Mouse (Mus musculus): ENCODE results near the gene Sgcb. TPM values are rescaled to one million over a fixed set of nuclear protein-coding genes. Genes with fewer than 3 reads are reported as not detected.

The Sgcb gene
- polyA plus RNA-seq, 1 experiment = 9.3 TPM

DNA sequence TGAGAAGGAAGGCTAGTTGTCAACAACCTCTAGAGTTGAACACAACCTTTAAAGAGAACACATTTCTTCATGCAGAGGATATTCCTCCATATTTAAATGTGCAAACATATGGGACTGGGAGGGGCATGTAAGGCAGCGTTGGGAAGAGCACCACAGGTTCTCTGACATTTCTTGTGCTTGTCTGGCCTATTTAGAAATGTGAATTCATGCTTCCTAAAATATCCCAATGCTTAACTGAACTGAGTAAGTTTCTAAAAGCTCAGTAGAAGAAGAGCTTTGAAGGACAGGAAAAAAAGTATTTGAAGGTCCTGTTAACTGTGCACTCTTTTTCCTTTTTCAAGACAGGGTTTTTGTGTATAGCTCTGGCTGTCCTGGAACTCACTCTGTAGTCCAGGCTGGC, 28.6 kb downstream of the Sgcb start:
- Histone ChIP-seq H3K4me3 (ENCODE audit: insufficient read depth, poor library complexity, severe bottlenecking) (no peak overlapping the region), H3ac (ENCODE audit: control insufficient read depth, insufficient read length, low read depth) (no peak overlapping the region), H3K27me3 (ENCODE audit: control insufficient read depth, insufficient read depth, insufficient read length) (peaks cover 3% of the 10 kb centered on the region), H3K79me3 (ENCODE audit: low read depth) (no peaks in the 10 kb centered on the region), H3K79me2 (ENCODE audit: control insufficient read depth, insufficient read depth) (no peaks in the 10 kb centered on the region), H3K36me3 (ENCODE audit: control insufficient read depth, insufficient read depth) (no peaks in the 10 kb centered on the region)
- TF ChIP-seq MYOD1 (IDR thresholded peaks at IDR 0.05; ENCODE audit: control insufficient read depth, insufficient read length, low read depth) = no peak

GRCm38 (mm10) chr5:73615211-73615610, 32.4 kb downstream of the Sgcb start:
- no peaks in the 10 kb centered on the region for H3K36me3 ChIP-seq (ENCODE audit: control insufficient read depth, insufficient read depth)
- H3K4me3 ChIP-seq (ENCODE audit: insufficient read depth, poor library complexity, severe bottlenecking) = no peak overlapping the region
- TF ChIP-seq MYOD1 (IDR thresholded peaks at IDR 0.05; ENCODE audit: control insufficient read depth, insufficient read length, low read depth) (no peak), FOSL1 (IDR thresholded peaks at IDR 0.05; ENCODE audit: insufficient read depth, low read length, poor library complexity, severe bottlenecking) (no peak), CEBPB (IDR thresholded peaks at IDR 0.05; ENCODE audit: low read depth) (no peak), MYOG (IDR thresholded peaks at IDR 0.05; ENCODE audit: control insufficient read depth, extremely low read depth, insufficient read length) (no peak), USF1 (IDR thresholded peaks at IDR 0.05; ENCODE audit: low read depth) (no peak)
- H3K79me2 ChIP-seq (ENCODE audit: control insufficient read depth, insufficient read depth) = no peaks in the 10 kb centered on the region
- H3K79me3 ChIP-seq (ENCODE audit: low read depth) = no peaks in the 10 kb centered on the region
- no peak overlapping the region for H3ac ChIP-seq (ENCODE audit: control insufficient read depth, insufficient read length, low read depth)
- H3K27me3 ChIP-seq (ENCODE audit: control insufficient read depth, insufficient read depth, insufficient read length) = peaks cover 7% of the 10 kb centered on the region

- Histone ChIP-seq H3K27me3 (ENCODE audit: control insufficient read depth, insufficient read depth, insufficient read length) (peaks cover 7% of the 10 kb centered on the region), H3K4me3 (ENCODE audit: insufficient read depth, poor library complexity, severe bottlenecking) (no peak overlapping the region), H3K79me2 (ENCODE audit: control insufficient read depth, insufficient read depth) (no peaks in the 10 kb centered on the region), H3K79me3 (ENCODE audit: low read depth) (no peaks in the 10 kb centered on the region), H3ac (ENCODE audit: control insufficient read depth, insufficient read length, low read depth) (no peak overlapping the region), H3K36me3 (ENCODE audit: control insufficient read depth, insufficient read depth) (no peaks in the 10 kb centered on the region)
- TF ChIP-seq CEBPB (IDR thresholded peaks at IDR 0.05; ENCODE audit: low read depth) (no peak), MAX (IDR thresholded peaks at IDR 0.05) (no peak), CTCF (IDR thresholded peaks at IDR 0.05; ENCODE audit: control insufficient read depth, insufficient read depth, insufficient read length) (no peak), MYOG (IDR thresholded peaks at IDR 0.05; ENCODE audit: control insufficient read depth, extremely low read depth, insufficient read length) (no peak), USF1 (IDR thresholded peaks at IDR 0.05; ENCODE audit: low read depth) (no peak), FOSL1 (IDR thresholded peaks at IDR 0.05; ENCODE audit: insufficient read depth, low read length, poor library complexity, severe bottlenecking) (no peak), MYOD1 (IDR thresholded peaks at IDR 0.05; ENCODE audit: control insufficient read depth, insufficient read length, low read depth) (no peak)
Measured at GRCm38 (mm10) chr5:73613296-73613695, 34.3 kb downstream of the Sgcb start.

GRCm38 (mm10) chr5:73611071-73611470, 36.5 kb downstream of the Sgcb start:
- Histone ChIP-seq H3K79me2 (ENCODE audit: control insufficient read depth, insufficient read depth) (no peaks in the 10 kb centered on the region), H3K36me3 (ENCODE audit: control insufficient read depth, insufficient read depth) (no peaks in the 10 kb centered on the region), H3K27me3 (ENCODE audit: control insufficient read depth, insufficient read depth, insufficient read length) (peaks cover 7% of the 10 kb centered on the region), H3K79me3 (ENCODE audit: low read depth) (no peaks in the 10 kb centered on the region), H3ac (ENCODE audit: control insufficient read depth, insufficient read length, low read depth) (no peak overlapping the region), H3K4me3 (ENCODE audit: insufficient read depth, poor library complexity, severe bottlenecking) (no peak overlapping the region)
- TF ChIP-seq MYOD1 (IDR thresholded peaks at IDR 0.05; ENCODE audit: control insufficient read depth, insufficient read length, low read depth) (no peak), CTCF (IDR thresholded peaks at IDR 0.05; ENCODE audit: control insufficient read depth, insufficient read depth, insufficient read length) (no peak), USF1 (IDR thresholded peaks at IDR 0.05; ENCODE audit: low read depth) (no peak), MYOG (IDR thresholded peaks at IDR 0.05; ENCODE audit: control insufficient read depth, extremely low read depth, insufficient read length) (no peak), CEBPB (IDR thresholded peaks at IDR 0.05; ENCODE audit: low read depth) (no peak), FOSL1 (IDR thresholded peaks at IDR 0.05; ENCODE audit: insufficient read depth, low read length, poor library complexity, severe bottlenecking) (no peak), MAX (IDR thresholded peaks at IDR 0.05) (no peak)

- TF ChIP-seq MAX (IDR thresholded peaks at IDR 0.05) (no peak), FOSL1 (IDR thresholded peaks at IDR 0.05; ENCODE audit: insufficient read depth, low read length, poor library complexity, severe bottlenecking) (no peak), USF1 (IDR thresholded peaks at IDR 0.05; ENCODE audit: low read depth) (no peak), MYOD1 (IDR thresholded peaks at IDR 0.05; ENCODE audit: control insufficient read depth, insufficient read length, low read depth) (no peak), MYOG (IDR thresholded peaks at IDR 0.05; ENCODE audit: control insufficient read depth, extremely low read depth, insufficient read length) (no peak), CEBPB (IDR thresholded peaks at IDR 0.05; ENCODE audit: low read depth) (no peak), CTCF (IDR thresholded peaks at IDR 0.05; ENCODE audit: control insufficient read depth, insufficient read depth, insufficient read length) (no peak)
- H3K4me3 ChIP-seq (ENCODE audit: insufficient read depth, poor library complexity, severe bottlenecking) = no peak overlapping the region
- no peaks in the 10 kb centered on the region for H3K79me3 ChIP-seq (ENCODE audit: low read depth)
- no peaks in the 10 kb centered on the region for H3K36me3 ChIP-seq (ENCODE audit: control insufficient read depth, insufficient read depth)
- H3K79me2 ChIP-seq (ENCODE audit: control insufficient read depth, insufficient read depth) = no peaks in the 10 kb centered on the region
- no peak overlapping the region for H3ac ChIP-seq (ENCODE audit: control insufficient read depth, insufficient read length, low read depth)
- no peaks in the 10 kb centered on the region for H3K27me3 ChIP-seq (ENCODE audit: control insufficient read depth, insufficient read depth, insufficient read length)
Measured at GRCm38 (mm10) chr5:73604964-73605363, 42.6 kb downstream of the Sgcb start.

GRCm38 (mm10) chr5:73604542-73604941, 43.0 kb downstream of the Sgcb start:
- Histone ChIP-seq H3K36me3 (ENCODE audit: control insufficient read depth, insufficient read depth) (no peaks in the 10 kb centered on the region), H3K79me2 (ENCODE audit: control insufficient read depth, insufficient read depth) (no peaks in the 10 kb centered on the region), H3K27me3 (ENCODE audit: control insufficient read depth, insufficient read depth, insufficient read length) (no peaks in the 10 kb centered on the region), H3K79me3 (ENCODE audit: low read depth) (no peaks in the 10 kb centered on the region), H3K4me3 (ENCODE audit: insufficient read depth, poor library complexity, severe bottlenecking) (no peak overlapping the region), H3ac (ENCODE audit: control insufficient read depth, insufficient read length, low read depth) (no peak overlapping the region)
- no peak for TF ChIP-seq MAX (IDR thresholded peaks at IDR 0.05)
- no peak for TF ChIP-seq CEBPB (IDR thresholded peaks at IDR 0.05; ENCODE audit: low read depth)
- no peak for TF ChIP-seq MYOD1 (IDR thresholded peaks at IDR 0.05; ENCODE audit: control insufficient read depth, insufficient read length, low read depth)
- no peak for TF ChIP-seq USF1 (IDR thresholded peaks at IDR 0.05; ENCODE audit: low read depth)
- TF ChIP-seq FOSL1 (IDR thresholded peaks at IDR 0.05; ENCODE audit: insufficient read depth, low read length, poor library complexity, severe bottlenecking) = no peak
- TF ChIP-seq MYOG (IDR thresholded peaks at IDR 0.05; ENCODE audit: control insufficient read depth, extremely low read depth, insufficient read length) = no peak
- TF ChIP-seq CTCF (IDR thresholded peaks at IDR 0.05; ENCODE audit: control insufficient read depth, insufficient read depth, insufficient read length) = no peak

All from C2C12 (cell line).